Mouse (Mus musculus) brain, adult 10 weeks (tissue): ENCODE measurements around the gene Fev. TPM values are rescaled to one million over a fixed set of nuclear protein-coding genes. Genes with fewer than 3 reads are reported as not detected.

Source experiments
- polyA plus RNA-seq: library from polyadenylated mRNA; stranded (reverse); fragments of 350-450 nt; fragmentation: Illumina TruSeq; extraction: RNeasy Lipid Tissue Mini Kit (QIAGEN cat#74804); gene quantifications from one replicate; pipeline ENCODE4 v1.2.3, GENCODE M21; 2015; ENCODE audit warnings: low read depth, low replicate concordance

The Fev gene
- polyA plus RNA-seq: 0.42 TPM

DNA sequence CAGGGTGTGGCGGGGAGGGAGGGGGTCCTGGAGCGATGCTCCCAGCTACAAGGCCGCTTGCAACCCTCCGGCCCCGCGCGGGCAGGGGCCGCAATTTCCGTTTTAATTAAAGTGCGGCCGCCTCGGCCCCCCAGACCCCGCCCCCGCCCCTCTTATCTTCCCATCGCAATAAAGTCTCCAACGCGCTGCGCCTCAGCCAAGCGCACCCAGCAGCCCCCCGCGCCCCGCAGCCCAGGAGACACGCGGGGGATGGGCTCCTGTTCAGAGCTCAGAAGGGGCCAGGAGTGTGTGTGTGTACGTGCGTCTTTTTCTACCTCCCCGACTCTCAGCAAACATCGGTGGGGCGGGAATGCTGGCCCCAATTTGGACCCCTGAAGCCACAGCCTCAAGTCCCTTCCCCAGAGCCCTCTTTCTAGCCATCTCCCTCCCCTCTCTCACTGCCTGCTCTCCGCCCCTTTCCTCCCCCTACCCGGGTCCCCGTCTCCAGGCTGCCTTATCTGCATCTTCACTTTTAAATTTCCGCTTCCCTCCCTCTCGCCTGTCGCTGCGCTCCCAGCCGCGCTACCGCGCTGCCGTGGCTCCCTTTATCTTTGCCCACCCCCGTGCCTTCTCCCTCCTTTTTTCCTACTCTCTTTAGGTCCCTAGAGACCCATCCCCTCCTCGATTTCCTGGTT, at the start of gene Fev:
Fev (minus strand) TSS at position 51 of the 674 bp plus-strand sequence.

DNA sequence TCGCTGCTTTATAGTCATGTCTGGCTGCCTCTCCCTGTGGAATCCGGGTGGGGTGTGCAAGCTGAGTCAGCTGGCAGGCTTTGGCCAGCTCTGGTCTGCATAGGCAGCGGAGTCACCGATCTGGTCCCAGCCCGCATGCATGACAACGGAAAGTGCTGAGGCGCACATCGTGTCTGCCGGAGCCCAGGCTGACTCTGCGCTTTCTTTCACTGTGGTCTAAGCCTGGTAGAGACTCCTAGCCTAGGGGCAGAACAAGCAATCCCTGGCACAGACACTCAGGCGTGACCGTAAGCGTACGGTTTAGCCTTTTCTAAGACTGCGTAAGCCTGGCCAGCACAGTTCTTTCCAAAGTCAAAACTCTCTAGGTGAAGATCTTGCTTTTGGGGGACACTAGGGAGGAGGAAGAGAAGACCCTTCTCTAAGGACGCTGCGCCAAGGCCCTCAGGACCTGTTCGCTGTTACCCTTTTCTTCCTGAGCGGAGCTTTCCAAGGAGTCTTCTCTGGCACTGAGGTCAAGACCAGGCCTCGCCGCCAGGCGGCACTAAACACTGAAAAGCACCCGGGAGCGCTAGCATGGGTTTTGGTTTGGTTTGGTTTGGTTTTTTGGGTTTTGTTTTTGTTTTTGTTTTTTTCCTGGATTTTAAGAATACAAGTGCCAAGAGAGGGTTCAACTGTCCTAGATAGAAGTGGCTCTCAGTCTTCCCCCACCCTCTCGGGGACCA, 8.1 kb upstream of the Fev start, which contains the start of gene Cryba2:
Cryba2 (minus strand) TSS at position 10 of the 722 bp plus-strand sequence.

DNA sequence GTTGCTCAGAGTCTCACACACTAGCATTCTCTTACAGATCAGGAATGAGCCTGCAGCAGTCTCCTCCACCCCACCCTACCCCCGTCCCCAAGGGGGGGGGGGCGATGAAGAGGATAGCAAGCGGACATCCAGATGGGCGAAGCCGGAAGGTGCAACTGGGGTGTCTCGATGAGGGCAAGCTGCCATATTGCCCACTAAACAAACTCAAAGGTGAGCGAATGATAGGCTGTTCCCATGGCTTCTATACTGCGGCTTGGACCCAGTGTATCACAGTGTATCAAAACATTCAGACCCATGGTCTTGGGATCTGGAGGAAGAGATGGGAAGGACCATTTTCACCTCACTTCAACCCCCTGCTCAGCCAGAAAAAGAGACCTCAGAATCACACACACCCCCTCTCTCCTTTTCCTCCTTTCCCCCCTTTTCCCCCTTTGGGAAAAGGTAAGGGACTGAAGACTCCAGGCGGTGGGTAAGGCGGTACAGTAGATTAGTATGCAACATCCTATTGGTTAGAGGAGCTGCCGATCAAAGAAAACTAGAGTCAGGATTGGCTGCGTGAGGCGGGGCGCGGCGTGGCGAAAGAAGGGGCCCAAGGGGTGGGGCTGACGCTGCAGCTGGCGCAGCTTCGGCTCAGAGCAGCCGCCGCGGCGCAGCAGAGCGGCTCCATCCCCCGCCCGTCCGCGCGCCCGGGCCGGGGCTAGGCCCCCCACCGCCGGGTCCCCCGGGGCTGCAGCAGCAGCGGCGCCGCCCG, 30.7 kb downstream of the Fev start, which contains the start of gene Cdk5r2:
Cdk5r2 (plus strand) TSS at position 629 of the 751 bp plus-strand sequence.

Other genes starting within 250 kb of the Fev start
- 11.5 TPM for gene Ttll4, start 223.7 kb downstream of the Fev start, polyA plus RNA-seq
- 11.0 TPM for gene Cyp27a1, start 171.8 kb downstream of the Fev start, polyA plus RNA-seq
- gene Prkag3, start 136.2 kb downstream of the Fev start, polyA plus RNA-seq: not detected
- gene Wnt6, start 113.5 kb downstream of the Fev start, polyA plus RNA-seq: 0.71 TPM
- gene Wnt10a, start 93.9 kb downstream of the Fev start, polyA plus RNA-seq: 5.7 TPM
- gene Cdk5r2, start 30.5 kb downstream of the Fev start, polyA plus RNA-seq: 181 TPM
- gene Cryba2, start 7.7 kb upstream of the Fev start, polyA plus RNA-seq: 0.74 TPM
- 3.9 TPM for gene Cfap65, start 50.2 kb upstream of the Fev start, polyA plus RNA-seq
- 0.30 TPM for gene Ihh, start 66.3 kb upstream of the Fev start, polyA plus RNA-seq
- gene Nhej1, start 239.8 kb upstream of the Fev start, polyA plus RNA-seq: 2.9 TPM
- 1.2 TPM for gene Slc23a3, start 248.5 kb upstream of the Fev start, polyA plus RNA-seq